Mouse (Mus musculus): ENCODE results near the gene Ccdc155. TPM values are rescaled to one million over a fixed set of nuclear protein-coding genes. Genes with fewer than 3 reads are reported as not detected.

Ccdc155 gene
- polyA plus RNA-seq, 1 experiment from 2014 or later = 1.1 TPM

- Histone ChIP-seq H3K9me3 (replicated peaks) (no peaks in the 10 kb centered on the region), H3K36me3 (no peaks in the 10 kb centered on the region), H3K27ac (replicated peaks) (no peak overlapping the region), H3K27me3 (peaks cover 4% of the 10 kb centered on the region), H3K4me3 (replicated peaks) (no peak overlapping the region), H3K9ac (no peak overlapping the region), H3K4me2 (replicated peaks) (no peak overlapping the region), H3K4me1 (0 out of 2 replicates have a peak, but pooled peaks cover 10% of the 10 kb centered on the region)
- no peak for ATAC-seq (ENCODE audit: insufficient number of reproducible peaks, low FRiP score, low TSS enrichment, low read depth)
- 10% methylated on average over 5 of the region's 5 CpGs for WGBS
These were observed 6.3 kb downstream of the Ccdc155 start for GRCm38 (mm10) chr7:45198435-45198834.

DNA sequence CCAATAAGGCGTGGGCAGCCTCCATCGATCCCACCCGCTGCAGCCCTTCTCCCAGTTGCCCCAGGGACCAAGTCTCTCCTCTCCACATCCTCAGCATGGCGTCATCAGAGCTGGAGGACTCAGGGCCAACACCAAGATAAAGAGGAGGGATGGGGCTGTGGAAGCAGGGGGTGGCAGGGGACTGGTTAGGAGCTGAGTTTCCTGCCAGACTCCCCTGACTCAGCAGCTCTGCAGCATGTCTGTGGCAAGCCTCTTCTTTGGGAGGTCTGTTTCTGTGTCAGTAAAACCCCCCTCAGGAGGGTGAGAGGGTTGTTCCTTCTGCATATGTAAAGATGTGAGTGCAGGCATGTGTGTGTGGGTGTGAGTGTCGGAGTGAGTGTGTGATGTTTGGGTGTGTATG lies 7.7 kb downstream of the Ccdc155 start:
- WGBS = 59% methylated on average over 5 of the region's 5 CpGs
- Histone ChIP-seq H3K9ac (no peak overlapping the region), H3K27me3 (no peaks in the 10 kb centered on the region; the same call in 1 of the 2 replicates), H3K4me1 (peaks cover 12% of the 10 kb centered on the region; the same call in 1 of the 2 replicates), H3K4me2 (replicated peaks) (no peak overlapping the region), H3K4me3 (replicated peaks) (no peak overlapping the region), H3K36me3 (no peaks in the 10 kb centered on the region), H3K9me3 (replicated peaks) (no peaks in the 10 kb centered on the region), H3K27ac (replicated peaks) (no peak overlapping the region)
- ATAC-seq (ENCODE audit: insufficient number of reproducible peaks, low FRiP score, low TSS enrichment, low read depth) = no peak

DNA sequence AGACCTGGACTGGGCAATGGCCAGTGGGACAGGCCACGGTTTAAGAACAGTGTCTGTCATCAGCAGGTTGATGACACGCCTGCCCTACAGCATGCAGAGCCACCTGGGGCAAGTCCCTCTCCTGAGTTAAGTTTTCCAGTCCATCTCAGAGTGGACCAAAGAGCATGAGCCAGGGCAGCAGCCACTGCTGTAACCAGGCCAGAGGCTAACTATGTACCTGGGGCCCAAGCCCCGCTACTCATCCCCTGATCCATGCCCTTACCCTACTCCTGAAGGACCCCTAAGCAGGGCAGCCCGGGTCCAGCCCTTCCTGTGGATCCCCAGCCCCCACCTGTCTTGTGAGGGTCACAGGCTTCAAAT lies 8.5 kb downstream of the Ccdc155 start:
- Histone ChIP-seq H3K9ac (0 out of 2 replicates have a peak overlapping the region, but pooled peaks have one; percentile 21), H3K27me3 (peaks cover under 1% of the 10 kb centered on the region; the same call in 1 of the 2 replicates), H3K4me1 (peaks cover 18% of the 10 kb centered on the region), H3K36me3 (no peaks in the 10 kb centered on the region), H3K9me3 (replicated peaks) (no peaks in the 10 kb centered on the region), H3K4me2 (replicated peaks) (no peak overlapping the region), H3K4me3 (replicated peaks) (no peak overlapping the region), H3K27ac (replicated peaks) (no peak overlapping the region)
- ATAC-seq (ENCODE audit: insufficient number of reproducible peaks, low FRiP score, low TSS enrichment, low read depth) = no peak
- 77% methylated on average over 4 of the region's 4 CpGs for WGBS

DNA sequence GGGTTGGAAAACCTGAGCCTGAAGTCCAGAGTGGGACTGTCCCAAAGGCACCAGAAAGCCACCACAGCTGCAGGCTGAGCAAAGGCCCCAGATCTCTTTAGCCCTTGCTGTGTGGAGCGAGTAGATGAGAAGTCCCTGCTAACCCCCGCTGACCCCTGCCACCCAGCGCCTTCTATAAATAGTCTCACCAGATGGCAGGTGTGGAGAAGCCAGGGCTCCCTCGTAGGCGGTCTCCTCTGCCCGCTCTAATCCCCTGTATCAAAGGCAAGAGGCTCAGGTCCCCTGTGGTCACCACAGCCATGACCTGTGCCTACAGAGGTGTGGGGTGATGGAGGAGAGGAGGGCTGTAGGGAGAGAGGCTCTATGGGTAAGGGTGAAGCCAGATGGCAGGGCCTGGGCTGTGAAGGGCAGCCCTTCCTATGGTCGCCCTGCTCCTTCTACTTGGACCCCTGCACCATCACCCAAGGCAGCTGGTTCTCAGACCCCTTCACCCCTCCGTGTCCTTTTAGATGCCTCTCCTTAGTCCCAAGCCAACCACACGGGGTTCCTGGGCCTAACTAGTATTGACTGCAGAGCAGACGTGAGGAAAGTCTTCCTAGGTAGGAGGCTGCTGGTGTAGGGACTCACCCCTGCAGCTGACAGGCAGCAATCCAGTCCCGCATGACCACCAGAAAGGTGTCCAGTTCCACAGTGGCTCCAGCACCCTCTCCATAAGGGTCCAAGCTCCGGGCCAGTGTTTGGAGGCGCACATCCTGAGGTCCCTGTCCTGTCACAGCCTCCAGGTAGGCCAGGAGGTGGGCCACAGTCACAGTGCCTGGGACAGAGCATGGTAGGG lies 9.1 kb downstream of the Ccdc155 start:
- 60% methylated on average over 13 of the region's 13 CpGs for WGBS
- no peaks in the 10 kb centered on the region for H3K9me3 ChIP-seq (replicated peaks)
- peaks cover 5% of the 10 kb centered on the region; the same call in 1 of the 2 replicates for H3K27me3 ChIP-seq
- no peak overlapping the region for H3K4me3 ChIP-seq (replicated peaks)
- 0 out of 2 replicates have a peak overlapping the region, but pooled peaks have one; percentile 21 for H3K9ac ChIP-seq
- peaks cover 18% of the 10 kb centered on the region for H3K4me1 ChIP-seq
- ATAC-seq (ENCODE audit: insufficient number of reproducible peaks, low FRiP score, low TSS enrichment, low read depth) = no peak
- no peak overlapping the region for H3K4me2 ChIP-seq (replicated peaks)
- H3K27ac ChIP-seq (replicated peaks) = no peak overlapping the region
- H3K36me3 ChIP-seq = no peaks in the 10 kb centered on the region

DNA sequence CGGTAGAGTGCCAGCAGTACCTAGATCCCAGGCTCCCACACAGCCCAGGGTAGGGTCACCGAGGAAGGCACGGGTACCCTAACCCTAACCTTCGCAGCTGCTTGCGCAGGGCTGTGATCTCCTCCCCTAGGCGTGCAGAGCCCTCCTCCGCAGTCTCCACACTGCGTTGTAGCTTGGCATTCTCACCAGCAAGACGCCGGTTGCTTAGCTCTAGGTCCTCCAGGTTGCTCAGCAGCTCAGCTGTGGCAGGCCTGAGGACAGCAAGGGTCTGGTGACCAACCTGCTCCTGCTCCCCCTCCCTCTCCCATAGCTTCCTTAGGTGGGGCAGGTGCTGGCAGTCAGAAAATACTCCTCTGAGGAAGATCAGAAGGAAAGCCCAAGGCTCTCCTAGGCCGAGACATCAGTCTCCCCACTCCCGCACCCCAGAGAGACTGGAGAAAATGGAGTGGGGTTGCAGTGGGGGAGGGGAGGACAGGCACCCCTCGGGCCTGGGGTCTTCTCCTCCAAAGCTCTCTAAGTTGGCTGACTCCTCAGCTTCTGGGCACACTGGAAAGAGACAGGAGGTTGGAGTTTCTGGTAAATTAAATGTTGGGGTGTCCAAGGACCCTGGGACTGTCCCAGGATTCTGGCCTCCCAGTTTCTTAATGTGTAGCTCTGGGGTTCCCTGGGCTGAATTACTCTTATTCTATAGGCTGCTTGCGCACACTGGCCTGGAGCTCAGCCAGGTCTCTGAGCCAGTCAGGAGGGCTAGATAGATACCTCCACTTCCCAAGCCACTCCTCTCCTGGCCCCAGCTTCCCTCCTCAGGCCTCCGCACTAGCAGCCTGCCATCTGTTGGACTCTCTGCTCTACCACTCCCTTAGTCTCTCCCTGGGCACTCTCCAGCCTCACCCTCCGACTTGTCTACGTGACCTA lies 10.6 kb downstream of the Ccdc155 start:
- H3K9ac ChIP-seq = no peak overlapping the region
- no peak overlapping the region for H3K4me2 ChIP-seq (replicated peaks)
- H3K36me3 ChIP-seq = no peaks in the 10 kb centered on the region
- 66% methylated on average over 17 of the region's 17 CpGs for WGBS
- H3K27me3 ChIP-seq = peaks cover 14% of the 10 kb centered on the region
- H3K4me3 ChIP-seq (replicated peaks) = no peak overlapping the region
- H3K4me1 ChIP-seq = peaks cover 18% of the 10 kb centered on the region
- ATAC-seq (ENCODE audit: insufficient number of reproducible peaks, low FRiP score, low TSS enrichment, low read depth) = no peak
- H3K9me3 ChIP-seq (replicated peaks) = no peaks in the 10 kb centered on the region
- no peak overlapping the region for H3K27ac ChIP-seq (replicated peaks)

GRCm38 (mm10) chr7:45193406-45193805 lies 11.3 kb downstream of the Ccdc155 start:
- Histone ChIP-seq H3K4me1 (peaks cover 15% of the 10 kb centered on the region), H3K27me3 (peaks cover 21% of the 10 kb centered on the region), H3K4me2 (replicated peaks) (no peak overlapping the region), H3K9me3 (replicated peaks) (no peaks in the 10 kb centered on the region), H3K36me3 (no peaks in the 10 kb centered on the region), H3K4me3 (replicated peaks) (no peak overlapping the region), H3K27ac (replicated peaks) (no peak overlapping the region), H3K9ac (no peak overlapping the region)
- 67% methylated on average over 5 of the region's 5 CpGs for WGBS
- no peak for ATAC-seq (ENCODE audit: insufficient number of reproducible peaks, low FRiP score, low TSS enrichment, low read depth)

- Histone ChIP-seq H3K4me2 (replicated peaks) (no peak overlapping the region), H3K4me3 (replicated peaks) (no peak overlapping the region), H3K27ac (replicated peaks) (no peak overlapping the region), H3K27me3 (peaks cover 26% of the 10 kb centered on the region), H3K9ac (no peak overlapping the region), H3K9me3 (replicated peaks) (no peaks in the 10 kb centered on the region), H3K4me1 (peaks cover 9% of the 10 kb centered on the region), H3K36me3 (no peaks in the 10 kb centered on the region)
- no peak for ATAC-seq (ENCODE audit: insufficient number of reproducible peaks, low FRiP score, low TSS enrichment, low read depth)
- WGBS = 76% methylated on average over 7 of the region's 7 CpGs
These were observed 11.9 kb downstream of the Ccdc155 start for GRCm38 (mm10) chr7:45192585-45193310.

- Histone ChIP-seq H3K4me1 (peaks cover 8% of the 10 kb centered on the region), H3K4me3 (replicated peaks) (no peak overlapping the region), H3K36me3 (no peaks in the 10 kb centered on the region), H3K27me3 (peaks cover 30% of the 10 kb centered on the region), H3K9me3 (replicated peaks) (no peaks in the 10 kb centered on the region), H3K27ac (replicated peaks) (no peak overlapping the region), H3K4me2 (replicated peaks) (no peak overlapping the region), H3K9ac (no peak overlapping the region)
- ATAC-seq (ENCODE audit: insufficient number of reproducible peaks, low FRiP score, low TSS enrichment, low read depth) = peak; percentile 81
- 4% methylated on average over 8 of the region's 8 CpGs for WGBS
These were observed 12.8 kb downstream of the Ccdc155 start for GRCm38 (mm10) chr7:45191803-45192363.

DNA sequence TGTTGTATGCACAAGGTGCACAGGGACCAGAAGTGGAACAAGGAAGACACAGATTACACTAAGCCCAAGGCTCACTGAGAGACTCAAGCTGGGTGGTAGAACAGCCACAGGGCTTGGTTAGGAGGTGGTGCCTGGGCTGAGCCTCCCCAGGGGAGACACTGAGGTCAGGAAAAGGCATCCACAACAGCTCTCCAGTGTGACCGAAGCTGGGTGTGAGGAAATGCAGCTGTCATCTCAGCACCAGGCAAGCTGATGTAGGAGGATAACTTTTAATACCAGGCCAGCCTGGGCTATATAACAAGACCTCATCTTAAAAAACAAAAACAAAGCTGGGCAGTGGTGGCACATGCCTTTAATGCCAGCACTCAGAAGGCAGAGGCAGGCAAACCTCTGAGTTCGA lies 13.5 kb downstream of the Ccdc155 start:
- no peak overlapping the region for H3K4me2 ChIP-seq (replicated peaks)
- peaks cover 8% of the 10 kb centered on the region for H3K4me1 ChIP-seq
- no peak overlapping the region for H3K27ac ChIP-seq (replicated peaks)
- H3K9me3 ChIP-seq (replicated peaks) = no peaks in the 10 kb centered on the region
- ATAC-seq (ENCODE audit: insufficient number of reproducible peaks, low FRiP score, low TSS enrichment, low read depth) = no peak
- H3K27me3 ChIP-seq = peaks cover 37% of the 10 kb centered on the region
- no peaks in the 10 kb centered on the region for H3K36me3 ChIP-seq
- H3K4me3 ChIP-seq (replicated peaks) = no peak overlapping the region
- 58% methylated on average over 2 of the region's 2 CpGs for WGBS
- H3K9ac ChIP-seq = no peak overlapping the region

DNA sequence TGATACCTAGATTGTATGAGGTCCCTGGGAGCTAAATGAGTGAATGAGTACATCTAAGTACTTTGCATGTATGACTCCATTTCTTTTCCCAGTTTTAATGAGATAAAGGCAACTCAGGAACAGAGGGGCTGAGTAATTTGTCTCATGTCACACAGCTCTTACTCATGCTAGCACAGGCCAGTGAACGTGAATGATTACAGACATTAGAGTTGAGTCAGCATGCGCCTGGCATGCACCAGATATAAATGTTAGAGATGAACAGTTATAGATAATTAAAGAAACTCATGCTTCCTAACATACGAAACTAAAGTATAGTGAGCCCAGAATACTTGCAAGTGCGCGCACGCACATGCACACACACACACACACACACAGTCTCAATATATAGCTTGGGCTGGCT lies 14.5 kb downstream of the Ccdc155 start:
- no peak overlapping the region for H3K4me3 ChIP-seq (replicated peaks)
- ATAC-seq (ENCODE audit: insufficient number of reproducible peaks, low FRiP score, low TSS enrichment, low read depth) = no peak
- H3K9ac ChIP-seq = no peak overlapping the region
- WGBS = 84% methylated on average over 6 of the region's 6 CpGs
- peaks cover 47% of the 10 kb centered on the region for H3K27me3 ChIP-seq
- peaks cover 8% of the 10 kb centered on the region for H3K4me1 ChIP-seq
- no peak overlapping the region for H3K4me2 ChIP-seq (replicated peaks)
- no peak overlapping the region for H3K27ac ChIP-seq (replicated peaks)
- H3K9me3 ChIP-seq (replicated peaks) = no peaks in the 10 kb centered on the region
- H3K36me3 ChIP-seq = no peaks in the 10 kb centered on the region

All from embryonic facial prominence, embryonic 15.5 days (tissue).